Mouse (Mus musculus) T-helper 17 cell (primary cell): ENCODE measurements around the gene Mgst2.

Experiments
- in situ Hi-C, 2 experiments: fragments of 300-600 bp; cut with MboI, MseI; formaldehyde crosslinking; loops; 1 replicate in 1 of 2; 2 replicates in 1 of 2; pipeline ENCODE4 v1.15.1; 2025; ENCODE audit warnings: high pct_unique_total_duplicates in 2 of 2

Mgst2 gene

GRCm38 (mm10) chr3:51700731-51701280 lies 40.6 kb downstream of the Mgst2 start:
- in situ Hi-C loops = loop anchor here in 1 of 2 experiments (5.0 kb wide), 2 partner anchors 86 to 191 kb away; no protein-coding TSS in a partner anchor

DNA sequence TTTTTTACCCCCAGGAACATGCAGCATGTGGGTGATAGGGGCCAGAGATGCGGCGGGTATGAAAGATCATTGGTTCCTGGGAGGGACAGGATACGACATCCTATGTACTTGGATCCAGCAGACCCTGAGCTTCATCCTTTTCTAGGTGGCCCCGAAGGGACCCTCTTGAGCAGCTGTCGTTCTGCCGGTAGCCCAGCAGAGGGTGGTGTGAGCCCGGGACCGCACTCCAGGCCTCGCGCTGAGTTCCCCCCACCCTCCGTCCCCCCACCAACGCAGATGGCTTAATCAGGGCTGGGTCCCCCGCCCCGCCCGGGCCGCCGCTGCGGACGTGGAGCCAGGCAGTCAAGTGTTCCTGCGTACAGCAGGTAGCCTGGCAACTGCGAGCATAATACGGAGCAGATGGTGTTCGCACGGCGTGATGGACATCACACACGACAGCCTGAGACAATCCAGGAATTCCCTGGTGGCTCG lies 41.2 kb downstream of the Mgst2 start:
- in situ Hi-C loops = loop anchor here in 1 of 2 experiments (5.0 kb wide), 2 partner anchors 86 to 191 kb away; no protein-coding TSS in a partner anchor

GRCm38 (mm10) chr3:51701950-51702349 lies 41.8 kb downstream of the Mgst2 start:
- in situ Hi-C loops = loop anchor here in 1 of 2 experiments (5.0 kb wide), 2 partner anchors 85 to 190 kb away; no protein-coding TSS in a partner anchor

DNA sequence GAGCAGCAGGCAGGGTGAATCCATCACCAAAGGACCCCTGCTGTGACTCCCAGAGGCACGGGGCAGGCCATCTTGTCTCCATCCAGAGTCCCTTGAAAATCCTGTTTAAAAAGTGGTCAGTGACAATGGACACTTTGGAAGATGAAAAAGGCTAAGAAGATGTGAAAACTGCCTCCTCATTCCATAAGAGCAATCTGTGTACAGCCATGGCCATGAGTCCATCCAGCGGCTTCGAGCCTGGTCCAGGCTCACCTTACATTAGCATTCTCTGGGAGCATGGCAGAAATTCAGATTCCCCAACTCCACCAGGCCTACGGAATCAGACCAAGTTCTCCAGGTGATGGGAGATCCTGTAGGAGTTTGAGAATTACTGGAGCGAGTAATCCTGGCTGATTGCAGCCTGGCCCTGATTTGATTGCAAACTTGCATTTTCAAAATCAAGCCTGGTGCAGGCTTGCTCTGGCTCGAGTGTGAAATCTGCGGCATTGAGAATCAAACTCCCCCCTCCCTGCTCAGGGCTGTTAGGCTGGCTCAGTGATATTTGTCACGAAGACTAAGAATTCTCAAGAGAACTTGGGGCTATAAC lies 42.6 kb downstream of the Mgst2 start:
- in situ Hi-C loops = loop anchor here in 1 of 2 experiments (5.0 kb wide), 2 partner anchors 85 to 190 kb away; no protein-coding TSS in a partner anchor

DNA sequence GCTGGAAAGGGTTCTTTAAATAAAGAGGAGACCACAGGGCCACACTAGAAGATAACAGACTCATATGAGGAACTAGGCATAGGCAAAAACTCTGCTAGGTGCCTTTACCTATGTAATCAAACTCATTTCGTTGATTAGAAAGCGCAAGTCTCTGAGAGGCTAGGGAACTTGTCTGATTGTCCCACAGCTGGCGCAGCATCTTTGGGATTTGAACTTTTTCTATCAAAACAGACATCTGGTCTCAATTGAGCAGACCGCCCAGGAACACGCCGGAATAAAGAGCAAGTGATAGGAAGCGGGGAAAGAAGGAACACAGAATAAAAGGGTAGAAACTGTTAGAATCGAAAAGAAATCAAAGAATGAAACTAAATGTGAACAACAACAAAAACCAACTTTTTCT lies 43.3 kb downstream of the Mgst2 start:
- in situ Hi-C loops = loop anchor here in 1 of 2 experiments (5.0 kb wide), 2 partner anchors 84 to 189 kb away; no protein-coding TSS in a partner anchor

- in situ Hi-C loops = no loop called here
These were observed 45.1 kb downstream of the Mgst2 start for GRCm38 (mm10) chr3:51705220-51705619.

- in situ Hi-C loops = no loop called here
These were observed 48.2 kb downstream of the Mgst2 start for GRCm38 (mm10) chr3:51708375-51708745.

- in situ Hi-C loops = no loop called here
These were observed 48.7 kb downstream of the Mgst2 start for GRCm38 (mm10) chr3:51708746-51709411.

- in situ Hi-C loops = no loop called here
These were observed 52.2 kb downstream of the Mgst2 start for GRCm38 (mm10) chr3:51712382-51712781.

GRCm38 (mm10) chr3:51713233-51713632 lies 53.1 kb downstream of the Mgst2 start:
- in situ Hi-C loops = no loop called here

DNA sequence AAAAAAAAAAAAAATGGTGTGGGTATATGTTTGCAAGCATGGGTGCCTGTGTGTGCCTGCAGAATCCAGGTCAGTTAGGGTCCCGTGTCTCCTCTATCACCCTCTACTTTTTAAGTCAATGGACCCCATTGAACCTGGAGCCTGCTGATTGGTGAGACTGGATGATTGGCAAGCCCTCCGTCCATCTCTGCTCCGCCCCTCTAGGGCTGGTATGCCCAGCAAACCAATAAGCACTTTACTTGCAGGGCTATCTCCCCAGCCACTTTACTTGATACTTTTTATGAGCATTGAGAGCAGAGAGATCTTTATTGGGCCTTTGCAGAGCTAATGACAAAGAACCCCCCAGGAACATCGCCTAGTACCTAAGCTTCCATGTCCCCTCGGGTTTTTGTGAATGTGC lies 54.3 kb downstream of the Mgst2 start:
- in situ Hi-C loops = no loop called here

DNA sequence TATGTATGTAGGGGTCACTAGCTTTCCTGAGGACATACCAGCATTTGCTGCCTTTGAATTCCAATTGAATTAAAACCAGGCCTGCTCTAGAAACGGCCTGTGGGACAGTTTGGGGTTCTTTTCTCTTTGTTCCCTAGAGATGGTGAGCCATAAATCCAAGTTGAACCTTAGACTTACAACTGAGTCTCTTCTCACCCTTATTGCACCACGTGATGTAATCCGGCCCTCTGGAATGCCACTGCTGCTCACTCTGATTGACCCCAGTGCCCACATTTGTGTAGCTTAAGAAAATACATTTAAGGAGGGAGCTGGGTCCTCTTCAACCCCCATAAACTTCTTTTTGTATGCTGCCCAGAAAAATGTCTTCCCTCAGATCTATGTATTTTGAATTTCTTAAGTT lies 57.3 kb downstream of the Mgst2 start:
- in situ Hi-C loops = no loop called here

GRCm38 (mm10) chr3:51717909-51718308 lies 57.7 kb downstream of the Mgst2 start:
- in situ Hi-C loops = no loop called here

DNA sequence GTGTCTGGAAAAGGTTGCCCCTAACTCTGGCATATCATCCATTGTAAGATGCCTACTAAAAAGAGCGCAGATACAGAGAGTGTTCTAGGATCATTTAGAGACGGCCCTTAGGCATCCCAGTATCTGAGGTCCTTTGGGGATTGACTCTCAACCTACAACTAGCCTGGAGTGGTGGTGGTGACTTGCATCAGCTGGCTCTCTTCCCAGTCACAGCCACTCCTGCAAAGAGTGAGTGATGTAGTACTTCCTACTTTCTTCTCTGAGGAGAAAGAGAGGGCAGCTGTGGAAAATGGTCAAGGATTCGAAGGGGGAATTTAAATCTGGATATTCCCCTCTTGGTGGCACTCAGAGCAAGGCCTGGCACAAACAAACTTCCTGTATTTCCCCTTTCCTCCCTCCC lies 59.2 kb downstream of the Mgst2 start:
- in situ Hi-C loops = no loop called here

- in situ Hi-C loops = no loop called here
These were observed 59.8 kb downstream of the Mgst2 start for GRCm38 (mm10) chr3:51719982-51720381.

GRCm38 (mm10) chr3:51726257-51726656 lies 66.1 kb downstream of the Mgst2 start:
- in situ Hi-C loops = no loop called here

DNA sequence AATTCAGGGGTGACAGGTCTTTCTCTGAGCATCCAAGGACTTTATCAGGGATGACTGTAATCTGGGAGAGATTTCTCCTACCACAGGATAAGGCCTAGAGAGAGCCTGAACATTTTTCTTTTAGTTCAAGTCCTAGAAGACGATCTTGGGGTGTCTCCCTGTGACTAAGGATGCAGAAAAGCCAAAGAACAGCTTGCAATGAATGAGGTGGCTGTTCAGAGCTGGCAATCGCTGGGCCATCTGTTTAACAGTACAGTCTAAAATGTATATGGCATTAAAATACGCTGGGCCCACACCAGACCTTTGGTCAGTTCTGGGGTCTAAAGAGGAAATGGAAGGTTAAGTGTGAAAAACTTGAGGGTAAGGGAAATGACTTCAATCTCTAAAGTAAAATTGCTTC lies 67.3 kb downstream of the Mgst2 start:
- in situ Hi-C loops = no loop called here

DNA sequence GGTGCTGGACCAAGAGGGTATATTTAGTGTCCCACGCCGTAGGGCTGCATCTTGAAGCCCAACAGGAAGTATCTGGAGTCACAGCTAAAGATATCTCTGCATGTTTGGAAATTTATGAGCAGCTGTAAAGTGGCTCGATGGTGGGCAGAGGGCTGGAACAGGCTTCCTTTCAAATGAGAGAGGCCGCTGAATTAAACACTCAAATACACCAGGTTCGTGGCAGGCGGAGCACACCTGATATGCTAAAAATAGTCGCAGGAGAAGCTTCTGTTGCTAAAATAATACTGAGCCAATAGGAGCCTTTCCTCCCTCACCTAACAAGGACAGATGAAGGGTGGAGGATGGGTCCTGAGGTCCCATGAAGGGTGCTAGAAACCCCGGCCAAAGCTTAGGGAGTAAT lies 67.8 kb downstream of the Mgst2 start:
- in situ Hi-C loops = no loop called here

DNA sequence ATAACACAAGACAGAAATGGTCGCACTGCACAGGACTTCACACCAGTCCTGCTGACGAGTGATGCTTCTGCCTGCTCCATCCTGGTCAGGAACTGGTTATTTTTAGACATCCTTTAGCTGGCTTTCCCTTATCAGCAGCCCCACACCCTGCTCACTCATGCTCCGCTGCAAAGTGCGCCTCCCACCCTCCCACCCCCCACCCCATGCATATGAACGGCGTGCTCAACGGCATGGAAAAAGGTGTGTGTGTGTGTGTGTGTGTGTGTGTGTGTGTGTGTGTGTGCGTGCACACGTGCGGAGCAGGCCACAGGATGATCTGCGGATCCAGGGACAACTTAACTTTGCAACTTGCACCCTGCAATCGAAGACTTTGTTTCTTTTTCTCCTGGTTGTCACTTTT lies 68.3 kb downstream of the Mgst2 start:
- in situ Hi-C loops = no loop called here

- in situ Hi-C loops = no loop called here
These were observed 69.2 kb downstream of the Mgst2 start for GRCm38 (mm10) chr3:51729109-51729918.

GRCm38 (mm10) chr3:51730662-51731061 lies 70.5 kb downstream of the Mgst2 start:
- in situ Hi-C loops = no loop called here
